Mouse (Mus musculus): Measurements from ENCODE around the gene Phyhd1. TPM values are rescaled to one million over a fixed set of nuclear protein-coding genes. Genes with fewer than 3 reads are reported as not detected.

Phyhd1 gene
- polyA plus RNA-seq, 1 experiment from 2014 or later, result 6.0 TPM

GRCm38 (mm10) chr2:30266392-30266941, 464 bp downstream of the Phyhd1 start:
- Histone ChIP-seq H3K4me2 (replicated peaks) (0 out of 2 replicates have a peak overlapping the region, but pooled peaks have one; percentile 12), H3K4me3 (replicated peaks) (no peak overlapping the region), H3K9me3 (replicated peaks) (no peaks in the 10 kb centered on the region), H3K27ac (replicated peaks) (peak overlapping the region; percentile 89), H3K36me3 (peaks cover 25% of the 10 kb centered on the region), H3K27me3 (no peaks in the 10 kb centered on the region), H3K9ac (peak overlapping the region; percentile 21; the same call in 1 of the 2 replicates), H3K4me1 (peaks cover 43% of the 10 kb centered on the region)
- peak; percentile 36; the same call in 1 of the 2 replicates for ATAC-seq (ENCODE audit: insufficient number of reproducible peaks, low FRiP score, low TSS enrichment, low read depth)
- WGBS, result 12% methylated on average over 4 of the region's 4 CpGs

- ATAC-seq (ENCODE audit: insufficient number of reproducible peaks, low FRiP score, low TSS enrichment, low read depth), result no peak
- peaks cover 16% of the 10 kb centered on the region for H3K36me3 ChIP-seq
- no peak overlapping the region for H3K4me2 ChIP-seq (replicated peaks)
- no peak overlapping the region for H3K4me3 ChIP-seq (replicated peaks)
- 95% methylated on average over 2 of the region's 2 CpGs for WGBS
- H3K27me3 ChIP-seq, result no peaks in the 10 kb centered on the region
- no peaks in the 10 kb centered on the region for H3K9me3 ChIP-seq (replicated peaks)
- peaks cover 43% of the 10 kb centered on the region for H3K4me1 ChIP-seq
- no peak overlapping the region for H3K27ac ChIP-seq (replicated peaks)
- H3K9ac ChIP-seq, result no peak overlapping the region
Observed at GRCm38 (mm10) chr2:30267466-30267865, 1.5 kb downstream of the Phyhd1 start.

GRCm38 (mm10) chr2:30268371-30268770, 2.4 kb downstream of the Phyhd1 start:
- no peak overlapping the region for H3K9ac ChIP-seq
- H3K27me3 ChIP-seq, result no peaks in the 10 kb centered on the region
- 55% methylated on average over 4 of the region's 4 CpGs for WGBS
- peaks cover 39% of the 10 kb centered on the region for H3K4me1 ChIP-seq
- H3K9me3 ChIP-seq (replicated peaks), result no peaks in the 10 kb centered on the region
- H3K4me2 ChIP-seq (replicated peaks), result no peak overlapping the region
- H3K36me3 ChIP-seq, result peaks cover 12% of the 10 kb centered on the region
- no peak overlapping the region for H3K27ac ChIP-seq (replicated peaks)
- H3K4me3 ChIP-seq (replicated peaks), result no peak overlapping the region
- no peak for ATAC-seq (ENCODE audit: insufficient number of reproducible peaks, low FRiP score, low TSS enrichment, low read depth)

- peaks cover 1% of the 10 kb centered on the region; the same call in 1 of the 2 replicates for H3K36me3 ChIP-seq
- no peaks in the 10 kb centered on the region for H3K27me3 ChIP-seq
- no peaks in the 10 kb centered on the region for H3K9me3 ChIP-seq (replicated peaks)
- ATAC-seq (ENCODE audit: insufficient number of reproducible peaks, low FRiP score, low TSS enrichment, low read depth), result no peak
- peaks cover 35% of the 10 kb centered on the region for H3K4me1 ChIP-seq
- no peak overlapping the region for H3K4me2 ChIP-seq (replicated peaks)
- H3K9ac ChIP-seq, result no peak overlapping the region
- H3K27ac ChIP-seq (replicated peaks), result peak overlapping the region; percentile 49
- H3K4me3 ChIP-seq (replicated peaks), result no peak overlapping the region
- WGBS, result 84% methylated on average over 17 of the region's 17 CpGs
Observed at GRCm38 (mm10) chr2:30269241-30269990, 3.4 kb downstream of the Phyhd1 start.

DNA sequence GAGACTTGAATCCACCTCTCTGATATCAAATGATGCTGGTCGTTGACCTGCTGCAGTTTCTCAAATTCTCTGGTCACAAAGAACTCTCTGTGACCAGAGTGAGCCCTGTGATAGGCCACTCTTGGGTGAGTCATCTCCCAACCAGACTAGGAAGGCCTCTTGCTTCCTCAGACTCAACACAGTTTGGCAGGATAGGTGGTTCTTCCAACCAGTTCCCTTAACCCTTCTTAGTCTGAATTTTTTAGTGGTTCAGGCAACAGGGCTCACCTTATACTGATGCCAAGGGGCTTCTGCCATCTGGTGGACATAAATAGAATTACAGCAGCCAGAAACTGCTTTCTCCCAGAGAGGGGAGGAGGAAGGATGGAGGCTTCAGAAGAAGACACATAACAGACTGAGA, 4.1 kb downstream of the Phyhd1 start:
- peaks cover 28% of the 10 kb centered on the region for H3K4me1 ChIP-seq

DNA sequence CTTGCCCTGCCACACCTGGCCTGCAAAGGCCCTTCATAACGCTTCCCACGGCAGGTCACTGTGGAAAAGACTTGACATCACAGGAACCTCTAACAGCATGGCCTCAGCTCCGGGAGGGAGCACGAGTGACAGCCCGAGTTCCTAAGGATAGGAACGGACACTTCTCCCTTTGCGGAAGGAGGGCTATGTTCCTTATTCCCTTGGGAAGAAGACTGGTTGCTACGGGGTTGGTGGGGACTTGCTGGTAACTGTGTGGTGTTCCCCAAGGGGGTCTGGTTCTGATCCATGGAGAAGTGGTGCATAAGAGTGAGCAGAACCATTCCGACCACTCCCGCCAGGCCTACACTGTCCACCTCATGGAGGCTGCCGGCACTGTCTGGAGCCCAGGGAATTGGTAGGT, 14.7 kb downstream of the Phyhd1 start, which contains the start of gene Gm28038:
TSS of gene Gm28038 (plus strand) at position 301 of the 400 bp plus-strand sequence.
- 85% methylated on average over 11 of the region's 11 CpGs for WGBS

More for the DNA sequence above, 4.1 kb downstream of the Phyhd1 start:
- no peak overlapping the region for H3K9ac ChIP-seq
- H3K27me3 ChIP-seq, result no peaks in the 10 kb centered on the region
- H3K4me2 ChIP-seq (replicated peaks), result no peak overlapping the region
- no peaks in the 10 kb centered on the region for H3K36me3 ChIP-seq
- H3K27ac ChIP-seq (replicated peaks), result peak overlapping the region; percentile 49
- H3K9me3 ChIP-seq (replicated peaks), result no peaks in the 10 kb centered on the region
- no peak overlapping the region for H3K4me3 ChIP-seq (replicated peaks)
- peak; percentile 81 for ATAC-seq (ENCODE audit: insufficient number of reproducible peaks, low FRiP score, low TSS enrichment, low read depth)
- 22% methylated on average over 1 of the region's 1 CpGs for WGBS

GRCm38 (mm10) chr2:30281651-30282050, 15.6 kb downstream of the Phyhd1 start:
- Histone ChIP-seq H3K4me3 (replicated peaks) (no peak overlapping the region), H3K27me3 (no peaks in the 10 kb centered on the region), H3K4me1 (peaks cover 8% of the 10 kb centered on the region), H3K9ac (no peak overlapping the region), H3K9me3 (replicated peaks) (no peaks in the 10 kb centered on the region), H3K4me2 (replicated peaks) (no peak overlapping the region), H3K36me3 (0 out of 2 replicates have a peak, but pooled peaks cover 2% of the 10 kb centered on the region), H3K27ac (replicated peaks) (no peak overlapping the region)
- 81% methylated on average over 3 of the region's 3 CpGs for WGBS
- no peak for ATAC-seq (ENCODE audit: insufficient number of reproducible peaks, low FRiP score, low TSS enrichment, low read depth)

More for the DNA sequence above, 14.7 kb downstream of the Phyhd1 start, which contains the start of gene Gm28038:
- no peak within 1 kb of the TSS for H3K4me2 ChIP-seq (replicated peaks)
- no peak within 1 kb of the TSS for H3K4me3 ChIP-seq (replicated peaks)
- H3K4me1 ChIP-seq, result peaks cover 8% of the 10 kb centered on the region
- no peak within 1 kb of the TSS for H3K9ac ChIP-seq
- no peaks in the 10 kb centered on the region for H3K9me3 ChIP-seq (replicated peaks)
- 0 out of 2 replicates have a peak, but pooled peaks cover 2% of the 10 kb centered on the region for H3K36me3 ChIP-seq
- no peak for ATAC-seq (ENCODE audit: insufficient number of reproducible peaks, low FRiP score, low TSS enrichment, low read depth)
- no peak within 1 kb of the TSS for H3K27ac ChIP-seq (replicated peaks)
- H3K27me3 ChIP-seq, result no peaks in the 10 kb centered on the region

DNA sequence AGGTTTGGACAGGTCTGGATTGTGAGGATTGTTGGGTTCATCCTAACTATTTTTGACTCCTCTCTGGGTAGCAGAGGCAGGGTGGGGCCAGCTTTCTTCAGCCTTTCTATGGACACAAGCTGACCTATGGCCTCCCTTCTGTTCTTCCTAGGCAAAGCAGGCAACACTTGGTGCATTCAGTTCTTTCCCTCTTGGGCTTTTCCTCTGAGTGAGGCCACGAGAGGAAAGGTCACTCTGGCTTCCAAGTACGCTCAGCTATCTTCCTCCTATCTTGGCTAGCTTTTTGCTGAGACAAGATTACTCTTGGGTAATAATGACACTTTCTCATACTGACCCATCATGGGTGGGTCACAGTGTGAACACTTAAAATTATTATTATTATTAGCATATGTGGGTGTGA, 17.2 kb downstream of the Phyhd1 start:
- WGBS, result 86% methylated on average over 2 of the region's 2 CpGs
- Histone ChIP-seq H3K4me1 (peaks cover 21% of the 10 kb centered on the region), H3K27me3 (no peaks in the 10 kb centered on the region), H3K4me2 (replicated peaks) (no peak overlapping the region), H3K36me3 (0 out of 2 replicates have a peak, but pooled peaks cover 2% of the 10 kb centered on the region), H3K9me3 (replicated peaks) (no peaks in the 10 kb centered on the region), H3K4me3 (replicated peaks) (no peak overlapping the region), H3K27ac (replicated peaks) (no peak overlapping the region), H3K9ac (no peak overlapping the region)
- ATAC-seq (ENCODE audit: insufficient number of reproducible peaks, low FRiP score, low TSS enrichment, low read depth), result no peak

GRCm38 (mm10) chr2:30285004-30285403, 19.0 kb downstream of the Phyhd1 start:
- Histone ChIP-seq H3K27me3 (no peaks in the 10 kb centered on the region), H3K27ac (replicated peaks) (no peak overlapping the region), H3K36me3 (peaks cover 2% of the 10 kb centered on the region; the same call in 1 of the 2 replicates), H3K4me3 (replicated peaks) (peak overlapping the region; percentile 80), H3K4me1 (peaks cover 22% of the 10 kb centered on the region), H3K4me2 (replicated peaks) (peak overlapping the region; percentile 95), H3K9ac (peak overlapping the region; percentile 67; the same call in 1 of the 2 replicates), H3K9me3 (replicated peaks) (no peaks in the 10 kb centered on the region)
- WGBS, result 89% methylated on average over 5 of the region's 5 CpGs
- ATAC-seq (ENCODE audit: insufficient number of reproducible peaks, low FRiP score, low TSS enrichment, low read depth), result no peak

DNA sequence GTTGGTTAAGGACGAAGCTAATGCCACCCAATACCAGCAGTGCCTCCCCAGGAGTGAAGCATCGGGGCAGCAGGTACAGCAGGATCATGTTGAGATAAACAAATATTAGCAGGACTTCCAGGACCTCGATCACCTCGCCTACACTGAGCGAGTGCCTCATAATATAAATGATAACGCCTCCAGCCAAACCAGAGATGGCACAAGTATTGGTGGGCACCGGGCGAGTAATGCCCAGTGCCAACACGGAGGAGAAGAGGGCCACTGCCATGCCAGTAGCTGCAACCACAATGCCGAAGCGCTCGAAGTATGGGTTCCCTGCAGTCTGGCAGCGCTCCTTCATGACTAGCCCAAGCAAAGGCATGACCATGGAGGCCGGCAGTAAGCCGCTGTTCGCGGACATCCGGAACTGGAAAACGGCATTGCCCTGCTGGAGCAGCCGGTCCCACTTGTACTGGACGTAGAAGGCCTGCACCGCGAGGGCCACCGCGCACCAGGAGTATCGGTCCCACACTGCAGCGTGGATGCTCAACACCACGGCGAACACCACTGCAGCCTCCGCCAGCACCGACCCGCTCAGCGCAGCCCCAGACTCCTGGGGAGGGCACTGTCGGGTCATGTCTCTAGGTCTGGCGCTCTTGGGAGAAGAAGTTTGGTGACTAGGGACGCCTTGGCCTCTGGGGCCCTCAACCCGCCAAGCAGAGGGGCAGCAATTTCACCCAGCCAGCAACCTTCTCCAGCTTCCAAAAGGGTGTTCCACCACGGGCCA, 19.6 kb downstream of the Phyhd1 start:
- H3K9ac ChIP-seq, result peak overlapping the region; percentile 67
- peaks cover 5% of the 10 kb centered on the region; the same call in 1 of the 2 replicates for H3K36me3 ChIP-seq
- peak overlapping the region; percentile 95 for H3K4me2 ChIP-seq (replicated peaks)
- H3K4me3 ChIP-seq (replicated peaks), result peak overlapping the region; percentile 80
- WGBS, result 11% methylated on average over 38 of the region's 38 CpGs
- peak; percentile 49 for ATAC-seq (ENCODE audit: insufficient number of reproducible peaks, low FRiP score, low TSS enrichment, low read depth)
- H3K4me1 ChIP-seq, result peaks cover 22% of the 10 kb centered on the region
- no peaks in the 10 kb centered on the region for H3K9me3 ChIP-seq (replicated peaks)
- H3K27ac ChIP-seq (replicated peaks), result peak overlapping the region; percentile 65; the same call in 1 of the 2 replicates
- H3K27me3 ChIP-seq, result no peaks in the 10 kb centered on the region

Data from embryonic facial prominence, embryonic 15.5 days (tissue).